Mouse (Mus musculus) intestine, embryonic 16.5 days (tissue): Measurements from ENCODE around the gene Gm128. TPM values are rescaled to one million over a fixed set of nuclear protein-coding genes. Genes with fewer than 3 reads are reported as not detected.

Source experiments
- ATAC-seq: fragments of 200-750 bp; cut with Nextera tagmentation; 2 replicates; pipeline ENCODE4 v1.8.0; 2017; ENCODE audit warnings: moderate TSS enrichment, moderate library complexity
- H3K27ac ChIP-seq: fragments of 300-500 bp; sonication (generic); 2 replicates; pipeline ENCODE4 v1.5.1; 2014; ENCODE audit warnings: mild to moderate bottlenecking, low read length
- H3K27me3 ChIP-seq: fragments of 300-500 bp; sonication (generic); replicated peaks from 2 replicates; pipeline ENCODE4 v1.6.1; 2014; ENCODE audit warnings: low read length, control low read depth, mixed read lengths; ENCODE audit not compliant: control insufficient read depth, insufficient read depth
- H3K36me3 ChIP-seq: fragments of 300-500 bp; sonication (generic); 2 replicates; pipeline ENCODE4 v1.6.1; 2014; ENCODE audit warnings: low read length, control low read depth; ENCODE audit not compliant: control insufficient read depth, insufficient read depth
- H3K4me1 ChIP-seq: fragments of 300-500 bp; sonication (generic); 2 replicates; pipeline ENCODE4 v1.6.1; 2014; ENCODE audit warnings: low read length, control low read depth, mixed read lengths; ENCODE audit not compliant: control insufficient read depth, insufficient read depth
- H3K4me2 ChIP-seq: fragments of 300-500 bp; sonication (generic); 2 replicates; pipeline ENCODE4 v1.6.1; 2014; ENCODE audit warnings: low read depth, low read length, control low read depth
- H3K4me3 ChIP-seq: fragments of 300-500 bp; sonication (generic); 2 replicates; pipeline ENCODE4 v1.5.1; 2014; ENCODE audit warnings: mild to moderate bottlenecking, low read length
- H3K9ac ChIP-seq: fragments of 300-500 bp; sonication (generic); 2 replicates; pipeline ENCODE4 v1.6.1; 2014; ENCODE audit warnings: low read depth, low read length
- H3K9me3 ChIP-seq: fragments of 300-500 bp; sonication (generic); 2 replicates; pipeline ENCODE4 v1.6.1; 2016; ENCODE audit warnings: low read length, control low read depth; ENCODE audit not compliant: control insufficient read depth
- WGBS: fragments of 180-500 bp; shearing (Covaris S2); extraction: QIAGEN DNeasy Blood & Tissue Kit; methylation state at CpG from one replicate; pipeline ENCODE4 v1.1.7; 2014; 5-methylcytosine and 5-hydroxymethylcytosine counted together
- polyA plus RNA-seq: library from polyadenylated mRNA; unstranded; fragments of >200 nt; fragmentation: Nextera tagmentation; extraction: Ambion mirVana; gene quantifications from 2 replicates; pipeline ENCODE4 v1.2.1, GENCODE M21; 2015

The Gm128 gene
- polyA plus RNA-seq, 1 experiment from 2014 or later: 0.17 TPM

- Histone ChIP-seq H3K9ac (no peak within 1 kb of the TSS), H3K4me1 (peaks cover 4% of the 10 kb centered on the region; the same call in 1 of the 2 replicates), H3K27me3 (no peaks in the 10 kb centered on the region), H3K4me2 (no peak within 1 kb of the TSS), H3K4me3 (no peak within 1 kb of the TSS), H3K9me3 (no peaks in the 10 kb centered on the region), H3K36me3 (no peaks in the 10 kb centered on the region; the same call in 1 of the 2 replicates), H3K27ac (no peak within 1 kb of the TSS)
- ATAC-seq: no peak
- WGBS: 47% methylated on average over 7 of the region's 7 CpGs
Observed at GRCm38 (mm10) chr3:95250783-95251424, 9.5 kb upstream of the Gm128 start, which contains the start of gene Bnipl. TSS of gene Bnipl (minus strand) at chr3:95251193.

- no peaks in the 10 kb centered on the region; the same call in 1 of the 2 replicates for H3K36me3 ChIP-seq
- no peaks in the 10 kb centered on the region for H3K27me3 ChIP-seq
- H3K27ac ChIP-seq: no peak overlapping the region
- peaks cover 4% of the 10 kb centered on the region; the same call in 1 of the 2 replicates for H3K4me1 ChIP-seq
- no peak overlapping the region for H3K4me3 ChIP-seq
- no peak for ATAC-seq
- H3K9me3 ChIP-seq: no peaks in the 10 kb centered on the region
- WGBS: 80% methylated on average over 5 of the region's 5 CpGs
- no peak overlapping the region for H3K4me2 ChIP-seq
- no peak overlapping the region for H3K9ac ChIP-seq
Observed at GRCm38 (mm10) chr3:95250361-95250760, 9.0 kb upstream of the Gm128 start.

- 63% methylated on average over 1 of the region's 1 CpGs for WGBS
- Histone ChIP-seq H3K4me1 (peaks cover 4% of the 10 kb centered on the region; the same call in 1 of the 2 replicates), H3K4me2 (no peak overlapping the region), H3K9ac (no peak overlapping the region), H3K27me3 (no peaks in the 10 kb centered on the region), H3K9me3 (no peaks in the 10 kb centered on the region), H3K4me3 (no peak overlapping the region), H3K27ac (no peak overlapping the region), H3K36me3 (no peaks in the 10 kb centered on the region)
- ATAC-seq: no peak
Observed at GRCm38 (mm10) chr3:95247660-95248336, 6.4 kb upstream of the Gm128 start.

- H3K4me3 ChIP-seq: no peak overlapping the region
- peaks cover 4% of the 10 kb centered on the region; the same call in 1 of the 2 replicates for H3K4me1 ChIP-seq
- 81% methylated on average over 5 of the region's 5 CpGs for WGBS
- no peak for ATAC-seq
- no peak overlapping the region for H3K9ac ChIP-seq
- no peak overlapping the region for H3K27ac ChIP-seq
- H3K27me3 ChIP-seq: no peaks in the 10 kb centered on the region
- no peaks in the 10 kb centered on the region for H3K36me3 ChIP-seq
- no peak overlapping the region for H3K4me2 ChIP-seq
- no peaks in the 10 kb centered on the region for H3K9me3 ChIP-seq
Observed at GRCm38 (mm10) chr3:95246465-95247231, 5.2 kb upstream of the Gm128 start.

GRCm38 (mm10) chr3:95243086-95243485 lies 1.7 kb upstream of the Gm128 start:
- no peak overlapping the region for H3K9ac ChIP-seq
- ATAC-seq: no peak
- H3K9me3 ChIP-seq: no peaks in the 10 kb centered on the region
- no peaks in the 10 kb centered on the region for H3K27me3 ChIP-seq
- 74% methylated on average over 2 of the region's 2 CpGs for WGBS
- H3K4me1 ChIP-seq: no peaks in the 10 kb centered on the region
- H3K4me2 ChIP-seq: no peak overlapping the region
- H3K4me3 ChIP-seq: no peak overlapping the region
- no peak overlapping the region for H3K27ac ChIP-seq
- H3K36me3 ChIP-seq: peaks cover 4% of the 10 kb centered on the region; the same call in 1 of the 2 replicates

GRCm38 (mm10) chr3:95240900-95241299 lies 498 bp downstream of the Gm128 start:
- no peaks in the 10 kb centered on the region for H3K9me3 ChIP-seq
- no peak overlapping the region for H3K4me3 ChIP-seq
- H3K27me3 ChIP-seq: no peaks in the 10 kb centered on the region
- WGBS: 39% methylated on average over 16 of the region's 17 CpGs
- no peaks in the 10 kb centered on the region for H3K4me1 ChIP-seq
- 0 out of 2 replicates have a peak, but pooled peaks have one; percentile 32 for ATAC-seq
- H3K9ac ChIP-seq: peak overlapping the region; percentile 24; the same call in 1 of the 2 replicates
- H3K4me2 ChIP-seq: peak overlapping the region; percentile 19; the same call in 1 of the 2 replicates
- no peak overlapping the region for H3K27ac ChIP-seq
- peaks cover 5% of the 10 kb centered on the region; the same call in 1 of the 2 replicates for H3K36me3 ChIP-seq

GRCm38 (mm10) chr3:95239971-95240370 lies 1.4 kb downstream of the Gm128 start:
- H3K9ac ChIP-seq: no peak overlapping the region
- WGBS: 87% methylated on average over 12 of the region's 12 CpGs
- H3K27ac ChIP-seq: no peak overlapping the region
- H3K4me3 ChIP-seq: no peak overlapping the region
- no peak overlapping the region for H3K4me2 ChIP-seq
- no peaks in the 10 kb centered on the region for H3K9me3 ChIP-seq
- no peak for ATAC-seq
- H3K36me3 ChIP-seq: peaks cover 10% of the 10 kb centered on the region; the same call in 1 of the 2 replicates
- H3K4me1 ChIP-seq: no peaks in the 10 kb centered on the region
- H3K27me3 ChIP-seq: no peaks in the 10 kb centered on the region

- no peak overlapping the region for H3K27ac ChIP-seq
- H3K9me3 ChIP-seq: no peaks in the 10 kb centered on the region
- no peak overlapping the region for H3K4me2 ChIP-seq
- H3K4me1 ChIP-seq: no peaks in the 10 kb centered on the region
- H3K36me3 ChIP-seq: peaks cover 18% of the 10 kb centered on the region
- ATAC-seq: 0 out of 2 replicates have a peak, but pooled peaks have one; percentile 29
- no peak overlapping the region for H3K4me3 ChIP-seq
- no peak overlapping the region for H3K9ac ChIP-seq
- no peaks in the 10 kb centered on the region for H3K27me3 ChIP-seq
- 89% methylated on average over 6 of the region's 6 CpGs for WGBS
Observed at GRCm38 (mm10) chr3:95239022-95239421, 2.4 kb downstream of the Gm128 start.

GRCm38 (mm10) chr3:95237541-95238099 lies 3.8 kb downstream of the Gm128 start:
- 82% methylated on average over 8 of the region's 8 CpGs for WGBS
- H3K36me3 ChIP-seq: peaks cover 23% of the 10 kb centered on the region
- no peaks in the 10 kb centered on the region for H3K4me1 ChIP-seq
- no peak for ATAC-seq
- H3K27ac ChIP-seq: no peak overlapping the region
- no peaks in the 10 kb centered on the region for H3K27me3 ChIP-seq
- H3K9ac ChIP-seq: no peak overlapping the region
- H3K4me2 ChIP-seq: no peak overlapping the region
- H3K4me3 ChIP-seq: no peak overlapping the region
- no peaks in the 10 kb centered on the region for H3K9me3 ChIP-seq
